Mouse (Mus musculus): ENCODE data around the gene Egfl8. TPM values are rescaled to one million over a fixed set of nuclear protein-coding genes. Genes with fewer than 3 reads are reported as not detected.
A peak's percentile ranks its signal among the peaks of the same experiment; 100 is the strongest.

The Egfl8 gene
- polyA plus RNA-seq, 1 experiment: 3.9 TPM

GRCm38 (mm10) chr17:34572361-34572760 is 43.4 kb downstream of the Egfl8 start:
- TF ChIP-seq CTCF (IDR thresholded peaks at IDR 0.05; ENCODE audit: extremely low read depth, insufficient read depth, insufficient read length, insufficient replicate concordance) (no peak), POLR2A (IDR thresholded peaks at IDR 0.05; ENCODE audit: low read depth, low read length) (no peak)
- Histone ChIP-seq H3K27me3 (ENCODE audit: control insufficient read depth, insufficient read depth, low read length) (no peaks in the 10 kb centered on the region), H3K4me3 (ENCODE audit: extremely low read depth, insufficient read depth, insufficient read length) (no peak overlapping the region), H3K27ac (ENCODE audit: insufficient read depth, low read length) (no peak overlapping the region), H3K36me3 (ENCODE audit: control insufficient read depth, insufficient read depth, low read length) (no peaks in the 10 kb centered on the region), H3K4me1 (ENCODE audit: control insufficient read depth, insufficient read depth, insufficient read length) (no peaks in the 10 kb centered on the region; the same call in 1 of the 2 replicates)
- 76% methylated on average over 15 of the region's 15 CpGs for WGBS
- DNase-seq (ENCODE audit: low read depth in 1 of 2, low spot score in 2 of 2): no peak

- DNase-seq (ENCODE audit: low read depth in 1 of 2, low spot score in 2 of 2): no peak
- WGBS: 28% methylated on average over 5 of the region's 5 CpGs
- no peaks in the 10 kb centered on the region for H3K4me1 ChIP-seq (ENCODE audit: control insufficient read depth, insufficient read depth, insufficient read length)
- peak; percentile 50; the same call in 1 of the 2 replicates for TF ChIP-seq CTCF (IDR thresholded peaks at IDR 0.05; ENCODE audit: extremely low read depth, insufficient read depth, insufficient read length, insufficient replicate concordance)
- TF ChIP-seq POLR2A (IDR thresholded peaks at IDR 0.05; ENCODE audit: low read depth, low read length): no peak
- H3K27ac ChIP-seq (ENCODE audit: insufficient read depth, low read length): no peak overlapping the region
- no peaks in the 10 kb centered on the region for H3K36me3 ChIP-seq (ENCODE audit: control insufficient read depth, insufficient read depth, low read length)
- no peaks in the 10 kb centered on the region for H3K27me3 ChIP-seq (ENCODE audit: control insufficient read depth, insufficient read depth, low read length)
- no peak overlapping the region for H3K4me3 ChIP-seq (ENCODE audit: extremely low read depth, insufficient read depth, insufficient read length)
These were observed 43.9 kb downstream of the Egfl8 start for GRCm38 (mm10) chr17:34571875-34572274.

- 70% methylated on average over 4 of the region's 4 CpGs for WGBS
- Histone ChIP-seq H3K36me3 (ENCODE audit: control insufficient read depth, insufficient read depth, low read length) (no peaks in the 10 kb centered on the region), H3K27ac (ENCODE audit: insufficient read depth, low read length) (no peak overlapping the region), H3K4me1 (ENCODE audit: control insufficient read depth, insufficient read depth, insufficient read length) (no peaks in the 10 kb centered on the region), H3K4me3 (ENCODE audit: extremely low read depth, insufficient read depth, insufficient read length) (no peak overlapping the region), H3K27me3 (ENCODE audit: control insufficient read depth, insufficient read depth, low read length) (no peaks in the 10 kb centered on the region)
- no peak for DNase-seq (ENCODE audit: low read depth in 1 of 2, low spot score in 2 of 2)
- no peak for TF ChIP-seq CTCF (IDR thresholded peaks at IDR 0.05; ENCODE audit: extremely low read depth, insufficient read depth, insufficient read length, insufficient replicate concordance)
- no peak for TF ChIP-seq POLR2A (IDR thresholded peaks at IDR 0.05; ENCODE audit: low read depth, low read length)
These were observed 45.9 kb downstream of the Egfl8 start for GRCm38 (mm10) chr17:34569919-34570318.

- Histone ChIP-seq H3K27ac (ENCODE audit: insufficient read depth, low read length) (no peak overlapping the region), H3K4me3 (ENCODE audit: extremely low read depth, insufficient read depth, insufficient read length) (no peak overlapping the region), H3K27me3 (ENCODE audit: control insufficient read depth, insufficient read depth, low read length) (no peaks in the 10 kb centered on the region), H3K36me3 (ENCODE audit: control insufficient read depth, insufficient read depth, low read length) (no peaks in the 10 kb centered on the region), H3K4me1 (ENCODE audit: control insufficient read depth, insufficient read depth, insufficient read length) (no peaks in the 10 kb centered on the region)
- 78% methylated on average over 13 of the region's 13 CpGs for WGBS
- TF ChIP-seq POLR2A (IDR thresholded peaks at IDR 0.05; ENCODE audit: low read depth, low read length): no peak
- no peak for TF ChIP-seq CTCF (IDR thresholded peaks at IDR 0.05; ENCODE audit: extremely low read depth, insufficient read depth, insufficient read length, insufficient replicate concordance)
- no peak for DNase-seq (ENCODE audit: low read depth in 1 of 2, low spot score in 2 of 2)
These were observed 47.4 kb downstream of the Egfl8 start for GRCm38 (mm10) chr17:34568421-34568820.

- no peak for DNase-seq (ENCODE audit: low read depth in 1 of 2, low spot score in 2 of 2)
- TF ChIP-seq POLR2A (IDR thresholded peaks at IDR 0.05; ENCODE audit: low read depth, low read length) (no peak), CTCF (IDR thresholded peaks at IDR 0.05; ENCODE audit: extremely low read depth, insufficient read depth, insufficient read length, insufficient replicate concordance) (no peak)
- H3K27me3 ChIP-seq (ENCODE audit: control insufficient read depth, insufficient read depth, low read length): no peaks in the 10 kb centered on the region
- 87% methylated on average over 9 of the region's 9 CpGs for WGBS
- no peak overlapping the region for H3K4me3 ChIP-seq (ENCODE audit: extremely low read depth, insufficient read depth, insufficient read length)
- H3K36me3 ChIP-seq (ENCODE audit: control insufficient read depth, insufficient read depth, low read length): no peaks in the 10 kb centered on the region
- no peaks in the 10 kb centered on the region for H3K4me1 ChIP-seq (ENCODE audit: control insufficient read depth, insufficient read depth, insufficient read length)
- H3K27ac ChIP-seq (ENCODE audit: insufficient read depth, low read length): no peak overlapping the region
These were observed 48.5 kb downstream of the Egfl8 start for GRCm38 (mm10) chr17:34567311-34567710.

- whole genome bisulfite sequencing: 84% methylated on average over 3 of the region's 3 CpGs
- H3K27me3 ChIP-seq (ENCODE audit: control insufficient read depth, insufficient read depth, low read length): no peaks in the 10 kb centered on the region
- peaks cover 2% of the 10 kb centered on the region; the same call in 1 of the 2 replicates for H3K4me1 ChIP-seq (ENCODE audit: control insufficient read depth, insufficient read depth, insufficient read length)
- no peak for DNase-seq (ENCODE audit: low read depth in 1 of 2, low spot score in 2 of 2)
- TF ChIP-seq CTCF (IDR thresholded peaks at IDR 0.05; ENCODE audit: extremely low read depth, insufficient read depth, insufficient read length, insufficient replicate concordance): no peak
- H3K27ac ChIP-seq (ENCODE audit: insufficient read depth, low read length): no peak overlapping the region
- no peak overlapping the region for H3K4me3 ChIP-seq (ENCODE audit: extremely low read depth, insufficient read depth, insufficient read length)
- no peaks in the 10 kb centered on the region for H3K36me3 ChIP-seq (ENCODE audit: control insufficient read depth, insufficient read depth, low read length)
These were observed 51.0 kb downstream of the Egfl8 start for GRCm38 (mm10) chr17:34564796-34565195.

- no peak for DNase-seq (ENCODE audit: low read depth in 1 of 2, low spot score in 2 of 2)
- 13% methylated on average over 6 of the region's 6 CpGs for WGBS
- H3K4me3 ChIP-seq (ENCODE audit: extremely low read depth, insufficient read depth, insufficient read length): no peak within 1 kb of the TSS
- TF ChIP-seq CTCF (IDR thresholded peaks at IDR 0.05; ENCODE audit: extremely low read depth, insufficient read depth, insufficient read length, insufficient replicate concordance) (no peak), POLR2A (IDR thresholded peaks at IDR 0.05; ENCODE audit: low read depth, low read length) (no peak)
- H3K36me3 ChIP-seq (ENCODE audit: control insufficient read depth, insufficient read depth, low read length): no peaks in the 10 kb centered on the region
- H3K4me1 ChIP-seq (ENCODE audit: control insufficient read depth, insufficient read depth, insufficient read length): peaks cover 2% of the 10 kb centered on the region; the same call in 1 of the 2 replicates
- H3K27me3 ChIP-seq (ENCODE audit: control insufficient read depth, insufficient read depth, low read length): no peaks in the 10 kb centered on the region
- H3K27ac ChIP-seq (ENCODE audit: insufficient read depth, low read length): 0 out of 2 replicates have a peak within 1 kb of the TSS, but pooled peaks have one; percentile 8
These were observed 51.8 kb downstream of the Egfl8 start, which contains the start of gene Notch4 for GRCm38 (mm10) chr17:34564003-34564421. Gene Notch4 (plus strand): TSS chr17:34564268.

Measured in spleen, adult 2 months (tissue).